Mouse (Mus musculus): ENCODE measurements around the gene Eps8l2. TPM values are rescaled to one million over a fixed set of nuclear protein-coding genes. Genes with fewer than 3 reads are reported as not detected.

Gene Eps8l2
- total and polyA plus RNA-seq, 3 experiments, result 2.6 to 3.0 (median 2.7) TPM

DNA sequence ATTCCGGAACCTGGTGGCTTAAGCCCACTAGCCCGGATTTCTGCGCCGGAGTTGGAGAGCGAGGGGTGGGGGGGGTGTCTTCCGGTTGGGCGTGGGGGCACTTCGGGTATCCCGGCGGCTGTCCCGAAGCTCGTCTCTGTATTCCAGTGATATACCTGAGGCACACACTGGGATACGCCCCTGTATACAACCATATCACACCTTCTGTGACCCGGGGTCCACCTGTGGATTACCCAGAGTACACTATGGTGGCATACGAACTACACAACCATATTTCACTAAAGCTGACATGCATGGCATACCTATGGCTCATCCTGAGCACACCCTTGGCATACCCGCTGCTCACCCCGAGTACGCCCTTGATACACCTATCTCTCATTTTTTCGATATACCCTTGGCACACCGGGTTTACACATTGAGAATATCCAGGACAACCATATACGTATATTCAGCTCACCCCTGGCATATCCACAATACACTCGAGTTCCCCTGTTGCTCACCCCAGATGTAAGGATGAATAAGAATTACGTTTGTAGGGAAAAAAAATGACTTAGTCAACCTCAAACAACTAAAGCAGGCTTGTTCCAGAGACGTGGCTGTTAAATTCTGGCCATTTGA is 10.2 kb upstream of the Eps8l2 start:
- DNase-seq, result no peak

- no peak for DNase-seq
Measured at GRCm38 (mm10) chr7:141330706-141331105, 8.0 kb upstream of the Eps8l2 start.

DNA sequence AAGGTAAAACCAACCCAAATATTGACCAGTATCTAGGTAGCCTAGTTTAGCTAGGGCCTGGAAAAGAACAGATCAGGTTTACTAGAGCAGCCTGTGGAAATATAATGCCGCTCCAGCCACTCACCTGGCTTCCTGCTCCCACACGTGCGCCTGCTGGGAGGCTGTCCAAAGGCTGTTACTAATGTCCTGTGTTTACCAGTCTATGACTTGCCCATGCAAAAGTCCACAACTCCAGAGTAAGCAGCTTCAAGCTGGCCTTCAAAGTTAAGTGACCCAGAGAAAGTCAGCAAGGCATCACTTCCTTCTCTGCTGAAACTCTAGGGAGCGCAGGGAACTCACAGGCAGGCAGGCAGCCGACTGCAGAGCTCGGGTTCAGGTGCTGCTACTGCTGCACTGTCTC is 6.7 kb upstream of the Eps8l2 start:
- DNase-seq, result no peak

- no peak for DNase-seq
Measured at GRCm38 (mm10) chr7:141335044-141335579, 3.6 kb upstream of the Eps8l2 start.

DNA sequence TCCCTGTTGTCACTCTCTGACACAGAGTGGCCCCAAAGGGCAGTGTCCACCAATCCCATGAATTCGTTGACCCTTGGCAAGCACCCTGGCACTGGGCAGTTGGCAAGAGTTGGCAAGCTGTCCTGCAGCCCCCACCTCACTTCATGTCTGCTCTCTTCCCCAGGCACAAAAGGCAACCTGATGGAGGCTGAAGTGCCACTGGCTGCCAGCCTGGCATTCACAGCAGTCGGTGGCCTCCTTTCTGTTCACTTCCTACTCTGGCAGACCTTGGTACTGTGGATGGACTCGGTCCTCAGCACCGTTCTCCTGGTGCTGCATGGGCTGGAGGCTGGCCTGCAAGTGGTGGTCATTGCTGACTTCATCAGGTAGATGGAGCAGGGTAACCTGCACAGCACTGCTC is 3.0 kb upstream of the Eps8l2 start:
- no peak for DNase-seq

DNA sequence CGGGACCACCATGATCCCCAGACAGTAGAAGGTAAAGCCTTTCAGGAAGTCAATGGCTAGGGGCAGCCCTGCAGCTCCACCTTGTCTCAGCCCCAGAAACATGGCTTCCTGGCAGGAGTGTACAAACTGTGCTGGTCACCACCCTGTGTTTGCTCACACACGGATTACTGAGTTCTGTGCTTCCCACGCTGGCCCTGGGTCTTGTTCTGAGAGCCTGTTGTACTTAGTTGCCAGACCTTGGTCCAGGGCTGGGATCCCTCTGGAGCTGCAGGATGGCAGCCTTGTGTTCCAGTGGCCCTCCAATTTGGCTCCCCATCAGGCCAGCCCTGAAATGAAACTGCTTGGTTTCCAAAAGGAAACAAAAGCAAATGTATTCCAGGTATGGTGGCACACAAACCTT is 2.4 kb upstream of the Eps8l2 start:
- no peak for DNase-seq

DNA sequence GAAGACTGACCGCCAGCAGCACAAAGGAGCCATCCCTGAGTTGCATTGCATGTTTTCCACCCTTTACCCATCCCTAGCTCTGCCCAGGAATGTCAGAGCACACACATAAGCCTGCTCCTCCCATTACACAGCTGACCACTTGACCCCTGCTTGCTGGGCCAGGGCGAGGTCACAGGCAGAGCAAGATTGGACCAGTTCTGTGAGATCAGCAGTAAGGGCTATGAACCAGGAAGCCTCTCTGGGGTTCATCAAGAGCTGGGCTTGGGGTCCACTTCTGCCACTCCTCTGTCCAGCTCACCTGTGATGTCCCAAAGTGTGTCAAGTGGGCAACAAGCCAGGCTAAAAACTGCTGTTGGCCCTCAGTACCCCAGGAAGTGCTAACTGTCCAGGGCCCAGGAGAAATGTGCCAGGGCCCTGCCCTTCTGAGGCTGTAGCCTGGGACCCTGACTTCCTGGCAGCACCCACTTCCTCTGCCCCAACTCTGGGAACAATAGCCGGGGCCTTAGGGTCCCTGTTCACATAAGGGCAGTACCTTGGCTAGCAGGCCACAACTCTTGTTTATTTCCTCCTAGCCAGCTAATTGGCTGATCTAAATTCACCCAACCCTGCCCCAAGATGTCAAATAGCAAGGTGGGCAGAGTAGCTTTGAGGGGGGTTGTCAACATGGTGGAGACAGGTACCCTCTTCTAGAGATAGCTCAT is 814 bp upstream of the Eps8l2 start:
- DNase-seq, result no peak

DNA sequence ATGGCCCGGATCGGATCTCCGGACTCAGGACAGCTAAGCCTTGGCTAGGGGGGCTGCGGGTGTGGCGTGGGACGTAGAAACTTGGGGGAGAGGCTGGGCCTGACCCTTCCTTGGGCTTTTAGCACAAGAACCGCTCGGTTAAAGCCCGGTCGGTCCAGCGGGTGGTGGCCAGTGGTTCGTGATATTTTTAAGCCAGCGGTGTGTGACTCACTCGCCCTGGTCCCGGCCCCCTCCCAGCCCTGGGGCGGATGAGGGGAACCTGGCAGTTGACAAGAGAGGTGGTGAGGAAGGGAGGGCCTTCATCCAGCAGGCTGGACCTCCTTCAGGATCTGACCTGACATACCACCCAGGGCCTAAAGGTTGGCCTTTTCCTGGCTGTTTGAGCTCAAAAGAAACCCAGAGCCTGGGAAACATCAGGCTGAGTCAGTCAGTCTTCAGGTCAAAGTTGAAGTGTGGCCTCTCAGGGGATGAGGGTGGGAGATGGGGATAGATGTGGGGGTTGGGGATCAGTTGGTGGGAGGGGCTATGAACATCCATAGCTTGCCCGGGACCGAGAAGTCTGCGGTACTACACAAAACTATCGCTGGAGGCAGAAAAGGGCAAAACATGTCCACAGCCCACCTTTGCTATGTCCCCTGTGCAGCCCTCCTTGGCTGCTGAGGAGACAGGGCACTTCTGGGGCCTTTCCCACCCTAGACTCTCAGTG is 688 bp downstream of the Eps8l2 start:
- no peak for DNase-seq

DNA sequence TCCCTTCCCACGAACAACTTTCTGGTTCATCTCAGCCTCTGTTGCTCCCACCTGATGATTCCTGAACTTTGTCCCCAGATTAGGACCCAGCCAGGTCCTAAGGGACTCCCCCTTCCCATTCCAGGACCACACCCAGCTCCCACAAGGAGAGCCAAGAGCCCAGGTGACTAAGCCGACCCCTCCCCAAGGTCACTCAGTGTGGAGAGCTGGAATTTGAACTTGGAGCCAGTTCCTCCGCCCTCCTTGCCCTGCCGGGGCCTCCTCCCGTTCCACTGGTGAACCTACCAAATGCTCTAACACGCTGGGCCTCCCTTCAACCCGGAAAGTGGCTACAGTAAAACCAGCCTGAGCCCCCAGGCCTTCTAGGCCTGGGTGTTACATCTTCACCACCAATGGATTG is 1.3 kb downstream of the Eps8l2 start:
- DNase-seq, result no peak

DNA sequence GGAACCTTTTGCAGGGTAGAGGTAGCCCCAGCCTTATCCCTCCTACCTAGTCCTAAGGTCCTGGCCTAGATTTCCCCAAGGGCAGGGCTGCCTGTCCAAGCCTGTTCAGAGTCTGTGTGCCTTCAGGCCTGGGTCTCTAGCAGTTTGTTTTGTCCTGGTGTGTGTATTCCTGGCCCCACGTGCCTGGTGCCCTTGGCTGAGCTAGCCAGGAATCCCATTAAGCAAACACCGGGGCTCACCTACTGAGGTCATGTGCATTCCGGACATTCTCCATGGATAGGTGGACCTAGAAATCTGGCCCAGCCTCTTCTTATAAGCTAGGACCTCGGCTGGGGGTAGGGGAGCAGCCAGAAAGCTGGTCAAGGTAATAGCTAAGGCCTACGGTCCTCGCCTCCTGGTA is 1.8 kb downstream of the Eps8l2 start:
- DNase-seq, result no peak

- DNase-seq, result no peak
Measured at GRCm38 (mm10) chr7:141341689-141342226, 3.1 kb downstream of the Eps8l2 start.

DNA sequence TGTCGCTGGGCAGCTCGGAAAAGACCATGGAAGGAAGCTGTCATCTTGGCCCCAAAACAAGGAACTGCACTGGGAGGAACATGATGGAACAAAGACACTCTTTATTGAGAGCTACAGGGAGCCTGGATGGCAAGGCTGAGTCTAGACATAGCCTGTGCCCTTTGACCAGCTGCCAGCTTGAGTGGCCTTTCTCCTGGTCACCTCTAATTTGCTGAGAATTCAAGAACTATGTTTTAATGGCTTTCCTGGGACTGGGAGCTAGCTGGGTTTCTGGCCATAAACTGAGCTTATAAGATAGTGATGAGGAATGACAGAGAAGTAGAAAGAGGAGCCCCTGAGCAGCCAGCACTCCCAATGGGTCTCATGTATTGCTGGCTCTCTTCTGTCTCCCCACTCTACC is 4.5 kb downstream of the Eps8l2 start:
- DNase-seq, result no peak

DNA sequence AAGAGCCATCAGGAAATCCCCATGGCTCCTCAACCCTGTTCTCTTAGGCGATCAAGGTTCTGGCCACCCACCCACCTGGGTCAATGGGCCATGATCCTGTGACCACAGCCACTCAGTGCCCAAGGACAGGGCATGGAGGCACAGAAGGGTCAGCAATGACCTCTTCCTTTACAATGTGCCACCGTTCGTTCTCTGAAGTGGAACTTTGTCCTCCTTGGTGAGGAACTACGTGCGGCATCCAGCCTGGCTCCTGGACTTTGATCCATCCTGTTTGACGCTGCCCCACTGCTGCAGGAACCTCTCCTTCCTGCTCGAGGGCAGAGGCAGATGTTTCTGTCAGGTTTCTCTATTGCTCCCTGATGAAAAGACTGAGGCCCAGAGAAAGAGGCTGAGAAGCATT is 5.0 kb downstream of the Eps8l2 start:
- DNase-seq, result no peak

DNA sequence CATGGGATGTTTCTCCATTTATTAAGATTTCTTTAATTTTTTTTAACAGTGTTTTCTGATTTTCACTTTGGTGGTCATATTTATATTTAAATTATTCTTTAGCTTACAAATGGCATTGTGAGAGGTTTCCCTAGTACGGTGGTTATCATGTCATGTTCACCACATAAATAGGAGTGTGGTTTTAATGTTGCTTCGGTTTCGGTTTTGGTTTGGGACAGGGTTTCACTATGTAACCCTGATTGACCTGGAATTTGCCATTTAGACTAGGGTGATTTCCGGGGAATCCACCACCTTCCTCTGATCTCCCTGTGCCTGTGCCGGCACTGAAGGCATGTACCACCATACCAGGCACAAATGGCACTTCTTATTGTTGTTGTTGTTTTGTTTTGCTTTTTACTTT is 6.1 kb downstream of the Eps8l2 start:
- DNase-seq, result no peak

DNA sequence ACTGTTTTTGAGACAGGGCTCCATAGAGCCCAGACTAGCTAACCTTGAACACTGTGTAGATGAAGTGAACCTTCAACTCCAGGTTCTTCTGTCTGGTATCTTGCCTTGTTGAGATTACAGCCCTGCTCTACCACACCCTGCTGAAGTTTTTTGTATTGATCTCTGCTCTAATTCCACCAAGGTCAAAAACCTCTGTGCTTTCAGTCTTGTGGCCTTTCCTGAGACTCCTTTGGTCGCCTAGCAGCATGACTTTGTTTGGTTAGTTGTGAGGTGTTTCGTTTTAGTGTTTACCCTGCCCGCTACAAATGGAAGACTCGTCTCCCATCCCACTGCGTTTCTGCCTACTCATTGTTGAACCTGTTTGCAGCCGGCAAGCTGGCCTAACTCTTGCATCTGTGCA is 12.4 kb downstream of the Eps8l2 start:
- no peak for DNase-seq

DNA sequence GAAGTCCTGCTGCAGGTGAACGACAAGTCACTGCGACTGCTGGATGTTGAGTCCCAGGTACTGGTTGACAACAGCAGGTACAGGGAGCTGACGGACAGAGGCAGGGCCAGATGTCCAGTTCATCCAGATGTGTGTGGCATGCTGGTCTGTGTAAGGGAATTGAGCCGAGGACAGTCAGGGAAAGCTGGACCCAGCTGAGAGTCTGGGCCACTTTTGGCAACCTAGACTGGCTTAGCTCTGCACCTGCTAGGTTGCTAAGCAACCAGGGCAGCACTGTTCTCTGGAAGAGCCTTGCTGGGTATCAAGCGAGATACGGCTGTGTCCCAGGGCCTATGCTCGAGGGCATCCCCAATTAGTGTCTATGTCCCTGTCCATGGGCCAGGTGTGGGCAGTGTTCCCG is 16.4 kb downstream of the Eps8l2 start:
- DNase-seq, result no peak

DNA sequence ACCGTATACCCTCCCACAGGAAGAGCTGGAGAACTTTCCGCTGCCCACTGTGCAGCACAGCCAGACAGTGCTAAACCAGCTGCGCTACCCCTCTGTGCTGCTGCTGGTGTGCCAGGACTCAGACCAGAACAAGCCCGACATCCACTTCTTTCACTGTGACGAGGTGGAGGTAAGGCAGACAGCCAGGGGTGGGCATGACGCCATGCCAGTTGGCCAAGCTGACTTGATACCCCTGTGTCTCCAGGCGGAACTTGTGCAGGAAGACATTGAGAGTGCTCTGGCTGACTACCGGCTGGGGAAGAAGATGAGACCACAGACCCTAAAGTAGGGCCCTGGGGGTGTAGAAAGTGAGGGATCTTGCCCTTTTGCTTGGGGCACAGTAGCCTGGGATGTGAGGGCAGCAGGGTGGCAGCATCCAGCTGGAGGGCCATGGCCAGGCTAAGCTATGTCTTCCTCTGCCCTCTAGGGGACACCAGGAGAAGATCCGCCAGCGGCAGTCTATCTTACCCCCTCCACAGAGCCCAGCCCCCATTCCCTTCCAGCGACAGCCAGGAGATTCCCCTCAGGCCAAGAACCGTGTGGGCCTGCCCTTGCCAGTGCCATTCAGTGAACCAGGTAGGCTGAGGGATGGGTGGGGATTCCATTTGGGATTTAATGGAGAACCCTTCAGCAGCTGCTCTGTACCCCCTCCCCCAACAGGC is 17.1 kb downstream of the Eps8l2 start:
- DNase-seq, result no peak

- DNase-seq, result no peak
Measured at GRCm38 (mm10) chr7:141356971-141357370, 18.3 kb downstream of the Eps8l2 start.

GRCm38 (mm10) chr7:141361510-141361909 is 22.8 kb downstream of the Eps8l2 start:
- no peak for DNase-seq

DNA sequence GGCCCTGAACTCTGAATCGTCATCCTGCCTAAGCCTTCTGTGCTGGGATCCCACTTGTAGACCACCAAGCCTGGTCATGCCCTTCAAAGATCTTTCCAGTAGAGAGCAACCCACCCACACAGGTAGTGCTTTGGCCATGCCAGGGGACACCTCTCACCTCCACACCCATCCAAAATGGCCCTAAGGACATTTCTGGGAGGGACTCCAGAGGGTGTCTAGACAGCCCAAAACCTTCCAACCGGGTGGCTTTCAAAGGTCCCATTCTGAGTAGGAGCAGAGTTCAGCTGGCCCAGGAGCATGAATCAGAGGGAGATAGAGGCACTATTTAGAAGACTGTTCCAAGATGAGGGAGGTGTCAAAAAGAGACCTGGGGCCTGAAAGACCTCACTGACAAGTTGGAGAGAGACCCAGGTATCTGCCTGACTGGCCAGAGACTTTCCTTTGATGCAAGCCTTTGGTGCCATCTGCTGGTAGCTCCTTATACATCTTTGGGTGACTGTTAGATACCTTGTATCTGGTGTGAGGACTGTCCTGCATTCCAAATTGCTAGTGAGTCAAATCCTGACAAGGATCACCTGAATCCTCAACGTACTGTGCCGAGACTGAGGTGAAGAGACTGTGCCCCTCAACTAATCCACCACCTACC is 24.5 kb downstream of the Eps8l2 start:
- DNase-seq, result peak; percentile 71

- no peak for DNase-seq
Measured at GRCm38 (mm10) chr7:141363752-141364125, 25.1 kb downstream of the Eps8l2 start.
